Comparison of ENCODE assay signal across 8 mouse cellular contexts in the genomic region with DNA sequence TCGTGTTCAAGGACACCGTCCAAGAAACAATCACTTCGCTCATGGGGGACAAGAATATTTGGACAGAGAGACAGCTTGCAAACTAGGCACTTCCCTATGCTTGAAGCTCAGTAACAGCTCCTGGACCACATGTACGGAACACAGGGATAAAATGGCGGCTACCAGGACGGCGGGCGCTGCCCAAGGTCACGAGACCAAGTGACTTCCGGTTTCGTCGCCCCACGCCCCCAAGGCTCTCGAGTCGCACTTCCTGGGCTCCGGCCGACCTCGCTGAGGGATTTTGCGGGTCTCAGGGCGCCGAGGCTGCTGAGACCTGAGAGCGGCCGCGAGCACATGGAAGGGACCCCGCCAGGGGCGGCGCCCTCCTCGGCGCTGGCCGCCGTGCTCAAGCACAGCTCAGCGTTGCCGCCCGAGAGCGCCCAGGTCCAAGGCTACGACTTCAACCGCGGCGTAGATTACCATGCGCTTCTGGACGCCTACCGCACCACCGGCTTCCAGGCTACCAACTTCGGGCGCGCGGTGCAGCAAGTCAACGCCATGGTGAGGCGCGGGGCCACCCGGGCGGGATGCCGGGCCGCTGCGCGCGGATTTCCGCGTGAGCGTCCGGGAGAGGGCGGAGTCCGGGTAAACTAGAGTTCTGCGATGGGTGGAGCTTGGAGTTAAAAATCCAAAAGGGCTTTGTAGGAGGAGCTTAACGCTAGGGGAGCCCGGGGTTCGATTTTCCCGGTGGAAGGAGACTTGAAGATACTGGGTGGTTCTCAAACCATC. TPM values are rescaled to one million over a fixed set of nuclear protein-coding genes. Genes with fewer than 3 reads are reported as not detected.
DNase-seq lines count a peak whose midpoint lies in the region; ATAC-seq and TF ChIP-seq lines count a peak whose summit lies in the region.

A gene (plus strand): TSS at position 244 of the 768 bp plus-strand sequence.

- peaks cover 44% of the 10 kb centered on the region for H3K36me3 ChIP-seq in heart, embryonic 10.5 days
- H3K36me3 ChIP-seq in kidney, embryonic 16.5 days (ENCODE audit: insufficient read depth, low read length): peaks cover 33% of the 10 kb centered on the region
- H3K36me3 ChIP-seq in liver, adult 2 months (ENCODE audit: control insufficient read depth, insufficient read depth, low read length): peaks cover under 1% of the 10 kb centered on the region; the same call in 1 of the 2 replicates
- peaks cover 12% of the 10 kb centered on the region for H3K36me3 ChIP-seq in myocyte (ENCODE audit: control insufficient read depth, insufficient read depth)
- H3K36me3 ChIP-seq in splenic B cell, adult 2 months (ENCODE audit: control insufficient read depth, insufficient read depth, low read length, poor library complexity, severe bottlenecking): peaks cover 8% of the 10 kb centered on the region

- H3K4me2 ChIP-seq in kidney, embryonic 16.5 days (replicated peaks; ENCODE audit: low read depth, low read length): peak within 1 kb of the TSS; percentile 78
- peak within 1 kb of the TSS; percentile 95 for H3K4me2 ChIP-seq in myocyte (ENCODE audit: low read depth)

- WGBS in heart, embryonic 10.5 days: under 1% methylated on average over 68 of the region's 68 CpGs
- under 1% methylated on average over 68 of the region's 68 CpGs for WGBS in kidney, embryonic 16.5 days
- WGBS in liver, adult 2 months: 1% methylated on average over 67 of the region's 68 CpGs

- ATAC-seq in kidney, embryonic 16.5 days (ENCODE audit: low FRiP score, low TSS enrichment): peak; percentile 91

- peak within 1 kb of the TSS; percentile 91 for H3K9ac ChIP-seq in kidney, embryonic 16.5 days (replicated peaks; ENCODE audit: low read length)
- peak within 1 kb of the TSS; percentile 98 for H3K9ac ChIP-seq in liver, adult 2 months (ENCODE audit: low read depth, low read length)

- H3K9me3 ChIP-seq in heart, embryonic 10.5 days: no peaks in the 10 kb centered on the region
- no peaks in the 10 kb centered on the region for H3K9me3 ChIP-seq in kidney, embryonic 16.5 days (ENCODE audit: low read length)

- H3K4me3 ChIP-seq in bone marrow macrophage, adult 2 months (ENCODE audit: insufficient read depth, low read length): peak within 1 kb of the TSS; percentile 90
- peak within 1 kb of the TSS; percentile 85 for H3K4me3 ChIP-seq in embryonic fibroblast, embryonic 13.5 days (ENCODE audit: insufficient read depth, low read length)
- H3K4me3 ChIP-seq in heart, embryonic 10.5 days: peak within 1 kb of the TSS; percentile 96
- peak within 1 kb of the TSS; percentile 93 for H3K4me3 ChIP-seq in kidney, embryonic 16.5 days (ENCODE audit: low read length)
- peak within 1 kb of the TSS; percentile 97 for H3K4me3 ChIP-seq in liver, adult 2 months (ENCODE audit: insufficient read depth, low read depth, low read length)
- peak within 1 kb of the TSS; percentile 82 for H3K4me3 ChIP-seq in myocyte

- H3K27ac ChIP-seq in bone marrow macrophage, adult 2 months (ENCODE audit: insufficient read depth, low read depth, low read length): peak within 1 kb of the TSS; percentile 89
- peak within 1 kb of the TSS; percentile 96 for H3K27ac ChIP-seq in embryonic fibroblast, embryonic 13.5 days (ENCODE audit: insufficient read depth, low read length)
- peak within 1 kb of the TSS; percentile 97 for H3K27ac ChIP-seq in heart, embryonic 10.5 days
- H3K27ac ChIP-seq in kidney, embryonic 16.5 days (ENCODE audit: low read length): peak within 1 kb of the TSS; percentile 98
- H3K27ac ChIP-seq in liver, adult 2 months (replicated peaks; ENCODE audit: insufficient read depth, low read depth, low read length): peak within 1 kb of the TSS; percentile 99

- H3K79me2 ChIP-seq in liver, adult 2 months (ENCODE audit: control insufficient read depth, insufficient read depth, low read length): peaks cover 9% of the 10 kb centered on the region; the same call in 1 of the 2 replicates
- H3K79me2 ChIP-seq in myocyte (ENCODE audit: control insufficient read depth, insufficient read depth): no peaks in the 10 kb centered on the region

- H3K4me1 ChIP-seq in bone marrow macrophage, adult 2 months (ENCODE audit: control insufficient read depth, insufficient read depth, low read length): peaks cover 12% of the 10 kb centered on the region
- peaks cover 5% of the 10 kb centered on the region; the same call in 1 of the 2 replicates for H3K4me1 ChIP-seq in embryonic fibroblast, embryonic 13.5 days (ENCODE audit: control insufficient read depth, insufficient read depth, low read length)
- H3K4me1 ChIP-seq in heart, embryonic 10.5 days: peaks cover 25% of the 10 kb centered on the region
- peaks cover 11% of the 10 kb centered on the region for H3K4me1 ChIP-seq in kidney, embryonic 16.5 days (ENCODE audit: insufficient read depth, low read length)
- peaks cover 5% of the 10 kb centered on the region for H3K4me1 ChIP-seq in liver, adult 2 months (ENCODE audit: control insufficient read depth, insufficient read depth, low read length)

- H3K27me3 ChIP-seq in heart, embryonic 10.5 days (ENCODE audit: insufficient read depth, poor library complexity, severe bottlenecking): no peaks in the 10 kb centered on the region
- H3K27me3 ChIP-seq in kidney, embryonic 16.5 days (ENCODE audit: insufficient read depth, low read length): no peaks in the 10 kb centered on the region
- H3K27me3 ChIP-seq in liver, adult 2 months (ENCODE audit: control insufficient read depth, insufficient read depth, low read length): no peaks in the 10 kb centered on the region
- no peaks in the 10 kb centered on the region for H3K27me3 ChIP-seq in myocyte (ENCODE audit: control insufficient read depth, insufficient read depth, insufficient read length)
- H3K27me3 ChIP-seq in splenic B cell, adult 2 months (ENCODE audit: control insufficient read depth, insufficient read depth, low read length, poor library complexity, severe bottlenecking): no peaks in the 10 kb centered on the region

- TF ChIP-seq POLR2A in bone marrow macrophage, adult 2 months (IDR thresholded peaks at IDR 0.05; ENCODE audit: borderline replicate concordance, low read depth, low read length): no peak
- peak; percentile 67 for TF ChIP-seq POLR2A in embryonic fibroblast, embryonic 13.5 days (IDR thresholded peaks at IDR 0.05; ENCODE audit: low read depth, low read length)
- peak; percentile 77; the same call in 1 of the 2 replicates for TF ChIP-seq POLR2A in liver, adult 2 months (IDR thresholded peaks at IDR 0.05; ENCODE audit: extremely low read depth, insufficient read depth, low read length)
- peak; percentile 61 for TF ChIP-seq POLR2A in myocyte (IDR thresholded peaks at IDR 0.05; ENCODE audit: insufficient read length, low read depth)

- peak; percentile 94 for DNase-seq in A20 (ENCODE audit: low read depth, low spot score)
- peak; percentile 96 for DNase-seq in heart, embryonic 10.5 days (ENCODE audit: low spot score)
- DNase-seq in liver, adult 2 months (ENCODE audit: extremely low read depth, low read depth, low spot score): peak; percentile 83
- peak; percentile 94 for DNase-seq in splenic B cell, adult 2 months (ENCODE audit: low read depth, low spot score)

- TF ChIP-seq CTCF in bone marrow macrophage, adult 2 months (IDR thresholded peaks at IDR 0.05; ENCODE audit: low read depth, low read length): no peak
- TF ChIP-seq CTCF in embryonic fibroblast, embryonic 13.5 days (IDR thresholded peaks at IDR 0.05; ENCODE audit: borderline replicate concordance, insufficient read depth, low read length): no peak
- no peak for TF ChIP-seq CTCF in liver, adult 2 months (IDR thresholded peaks at IDR 0.05; ENCODE audit: low read depth, low read length)

- peak within 1 kb of the TSS; percentile 78 for H3ac ChIP-seq in myocyte (ENCODE audit: control insufficient read depth, insufficient read length)

TF ChIP-seq in myocyte, 11 proteins besides CTCF, POLR2A, EP300 and RAD21:
- TF ChIP-seq POLR2AphosphoS2 (IDR thresholded peaks at IDR 0.05; ENCODE audit: insufficient read length, low read depth) (peak; percentile 58), USF1 (IDR thresholded peaks at IDR 0.05; ENCODE audit: low read depth) (peak; percentile 91), REST (IDR thresholded peaks at IDR 0.05; ENCODE audit: insufficient read depth, insufficient read length) (no peak)

RNA-seq across cellular contexts. Expression of the gene that starts here (rescaled TPM):
- polyA plus RNA-seq in bone marrow macrophage, adult 2 months (2012; ENCODE audit: insufficient read depth, insufficient read length, missing spikeins): 36.7 and 44.9 TPM in 2 replicates
- 36.1 and 36.7 TPM in 2 replicates for polyA plus RNA-seq in embryonic fibroblast, embryonic 13.5 days (2011; ENCODE audit: insufficient read length, low read depth, missing spikeins)
- polyA plus RNA-seq in heart, embryonic 10.5 days (2016; fragmentation: Nextera tagmentation; extraction: Ambion mirVana): 54.0 and 72.3 TPM in 2 replicates
- polyA plus RNA-seq in kidney, embryonic 16.5 days (2015; fragmentation: Nextera tagmentation; extraction: Ambion mirVana): 60.6 and 70.5 TPM in 2 replicates
- total RNA-seq in liver, adult 2 months (2014; rRNA removed): 14.8 and 15.1 TPM in 2 replicates
- 14.4 and 20.6 TPM in 2 replicates for polyA plus RNA-seq in liver, adult 2 months (2012; rRNA removed)
- polyA plus RNA-seq in myocyte (2012; fragmentation: generic; extraction: Trizol): 86.7 TPM

Comparison
In these comparisons a context has a peak if more than half of its experiments do, and no peak if none do; other contexts are left out.
1. Peak in every context shown above with its lines: DNase-seq, ATAC-seq, H3K4me3 ChIP-seq and H3K27ac ChIP-seq.